In the genomic region with DNA sequence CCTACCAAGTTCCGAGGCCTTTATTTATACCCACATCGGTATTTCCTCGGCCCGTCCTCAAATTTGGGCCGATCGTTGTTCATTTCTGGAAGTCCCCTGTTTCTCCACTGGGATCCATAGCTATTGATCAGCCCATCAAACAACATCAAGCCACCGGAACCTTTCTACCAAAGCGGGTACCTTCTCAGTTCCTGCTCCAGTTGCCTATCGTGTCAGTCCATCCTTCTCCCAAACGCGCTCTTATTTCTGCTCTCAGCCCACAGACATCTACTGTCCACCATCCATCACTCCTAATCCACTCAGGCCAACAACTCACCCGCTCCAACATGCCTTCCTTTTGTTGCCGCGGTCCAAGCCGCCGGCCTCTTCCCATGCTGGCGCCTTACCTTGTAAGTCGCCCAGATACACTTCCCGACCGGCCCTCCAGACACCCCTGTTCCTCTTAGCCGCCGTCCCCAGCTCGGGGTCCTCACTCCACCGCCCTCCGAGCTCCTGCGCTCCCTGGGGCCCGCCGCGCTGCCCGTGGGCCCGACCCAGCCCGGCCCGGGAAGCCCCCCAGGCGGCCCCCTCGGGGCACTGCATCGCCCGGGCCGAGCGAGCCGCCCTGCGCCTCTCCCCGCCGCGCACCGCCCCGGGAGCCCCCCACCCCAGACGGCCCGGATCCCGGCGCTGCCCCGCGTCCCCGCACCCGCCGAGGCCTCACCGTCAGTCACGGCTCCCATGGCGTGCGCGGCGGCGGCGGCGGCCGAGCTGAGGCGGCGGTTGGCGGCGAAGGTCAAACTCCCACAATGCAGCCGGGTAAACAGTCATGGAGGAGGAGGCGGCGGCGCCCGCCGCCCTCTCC, we compare ENCODE assay signal across 8 mouse cellular contexts. TPM values are rescaled to one million over a fixed set of nuclear protein-coding genes. Genes with fewer than 3 reads are reported as not detected.
DNase-seq lines count a peak whose midpoint lies in the region; ATAC-seq and TF ChIP-seq lines count a peak whose summit lies in the region.

No protein-coding gene starts in this region.

- DNase-seq in MEL-GATA-1-ER (ENCODE audit: extremely low read depth, low read depth), result peak; percentile 20
- peak; percentile 74 to 75 for DNase-seq in cerebellum, adult 2 months
- peak; percentile 70 for DNase-seq in forebrain, postnatal 0 days
- peak; percentile 74 for DNase-seq in heart, postnatal 4 days
- peak; percentile 26 for DNase-seq in layer of hippocampus, adult 9-11 months
- DNase-seq in lung, postnatal 10 days, result peak; percentile 77
- peak; percentile 49 for DNase-seq in ovary, postnatal 14 days (ENCODE audit: low spot score)
- peak; percentile 68 for DNase-seq in thymus, postnatal 25 days

- peak overlapping the region; percentile 98 for H3K9ac ChIP-seq in forebrain, postnatal 0 days

- 0 out of 2 replicates have a peak, but pooled peaks cover 2% of the 10 kb centered on the region for H3K36me3 ChIP-seq in forebrain, postnatal 0 days (ENCODE audit: insufficient read depth)

- ATAC-seq in forebrain, postnatal 0 days, result peak; percentile 91

- under 1% methylated on average over 67 of the region's 75 CpGs for WGBS in cerebellum, adult 2 months
- WGBS in forebrain, postnatal 0 days, result 4% methylated on average over 59 of the region's 75 CpGs

- H3K4me3 ChIP-seq in cerebellum, adult 2 months (replicated peaks; ENCODE audit: insufficient read depth, low read depth, low read length), result peak overlapping the region; percentile 96
- H3K4me3 ChIP-seq in forebrain, postnatal 0 days (ENCODE audit: low read depth, low read length), result peak overlapping the region; percentile 82

- peaks cover 7% of the 10 kb centered on the region for H3K4me1 ChIP-seq in cerebellum, adult 2 months (ENCODE audit: control insufficient read depth, insufficient read depth, low read length)
- H3K4me1 ChIP-seq in forebrain, postnatal 0 days (ENCODE audit: insufficient read depth), result peaks cover 8% of the 10 kb centered on the region; the same call in 1 of the 2 replicates

- H3K27ac ChIP-seq in cerebellum, adult 2 months (ENCODE audit: insufficient read depth, low read length), result peak overlapping the region; percentile 45
- H3K27ac ChIP-seq in forebrain, postnatal 0 days (ENCODE audit: low read depth, low read length), result peak overlapping the region; percentile 86

- TF ChIP-seq POLR2A in cerebellum, adult 2 months (IDR thresholded peaks at IDR 0.05; ENCODE audit: borderline replicate concordance, insufficient read depth, low read length), result 0 out of 2 replicates have a peak, but pooled peaks have one; percentile 15

- no peak for TF ChIP-seq CTCF in cerebellum, adult 2 months (IDR thresholded peaks at IDR 0.05; ENCODE audit: borderline replicate concordance, insufficient read depth, low read depth, low read length)
- TF ChIP-seq CTCF in forebrain, postnatal 0 days (IDR thresholded peaks at IDR 0.05; ENCODE audit: low read depth), result 0 out of 2 replicates have a peak, but pooled peaks have one; percentile 3

- H3K27me3 ChIP-seq in cerebellum, adult 2 months (ENCODE audit: control insufficient read depth, insufficient read depth, low read length), result no peaks in the 10 kb centered on the region
- no peaks in the 10 kb centered on the region for H3K27me3 ChIP-seq in forebrain, postnatal 0 days (ENCODE audit: insufficient read depth, low read length)

- H3K9me3 ChIP-seq in forebrain, postnatal 0 days (ENCODE audit: low read length), result no peaks in the 10 kb centered on the region

- peak overlapping the region; percentile 83 for H3K4me2 ChIP-seq in forebrain, postnatal 0 days (ENCODE audit: low read depth)

RNA-seq across cellular contexts. Expression of gene Atxn7, which starts 0.5 kb away (rescaled TPM):
- polyA plus RNA-seq in cerebellum, adult 2 months (2012; rRNA removed), result 24.0 and 24.9 TPM in 2 replicates
- 9.2 and 14.4 TPM in 2 replicates for total RNA-seq in forebrain, postnatal 0 days (2014; rRNA removed)
- polyA plus RNA-seq in forebrain, postnatal 0 days (2015; fragmentation: Nextera tagmentation; extraction: Ambion mirVana), result 1.0 and 2.2 TPM in 2 replicates
- total RNA-seq in heart, postnatal 4 days (2021), result 10 to 100 TPM; 17.2 to 22.8 TPM

RNA-seq across cellular contexts. Expression of gene Thoc7, which starts 0.9 kb away (rescaled TPM):
- polyA plus RNA-seq in cerebellum, adult 2 months (2012; rRNA removed), result 109 and 116 TPM in 2 replicates
- 90.7 and 105 TPM in 2 replicates for total RNA-seq in forebrain, postnatal 0 days (2014; rRNA removed)
- polyA plus RNA-seq in forebrain, postnatal 0 days (2015; fragmentation: Nextera tagmentation; extraction: Ambion mirVana), result 189 and 216 TPM in 2 replicates
- 100 to 1,000 TPM; 133 to 142 TPM for total RNA-seq in heart, postnatal 4 days (2021)

RNA-seq across cellular contexts. Expression of gene Gm281, which starts 46.4 kb away (rescaled TPM):
- polyA plus RNA-seq in cerebellum, adult 2 months (2012; rRNA removed), result not detected in 2 replicates
- not detected in 2 replicates for total RNA-seq in forebrain, postnatal 0 days (2014; rRNA removed)
- 0.06 and 0.11 TPM in 2 replicates for polyA plus RNA-seq in forebrain, postnatal 0 days (2015; fragmentation: Nextera tagmentation; extraction: Ambion mirVana)
- total RNA-seq in heart, postnatal 4 days (2021), result not detected

Comparison
In these comparisons a context has a peak if more than half of its experiments do, and no peak if none do; other contexts are left out.
1. Peak in every context shown above with its lines: DNase-seq, ATAC-seq, H3K4me3 ChIP-seq and H3K27ac ChIP-seq.
2. DNase-seq: peak in every context shown above with its lines; median percentile 77 in lung, postnatal 10 days; 74 in cerebellum, adult 2 months; 74 in heart, postnatal 4 days; 70 in forebrain, postnatal 0 days; 68 in thymus, postnatal 25 days; 49 in ovary, postnatal 14 days; 26 in layer of hippocampus, adult 9-11 months; 20 in MEL-GATA-1-ER.